Mouse (Mus musculus) erythroid progenitor cell, adult 5-6 weeks (primary cell): ENCODE measurements around the gene Castor2. TPM values are rescaled to one million over a fixed set of nuclear protein-coding genes. Genes with fewer than 3 reads are reported as not detected.

Source experiments
- ATAC-seq: replicated peaks from 2 replicates; pipeline ENCODE4 v1.8.0; 2016; ENCODE audit warnings: moderate number of reproducible peaks, mild to moderate bottlenecking, moderate TSS enrichment, inconsistent platforms; ENCODE audit not compliant: poor library complexity, low FRiP score, severe bottlenecking
- total RNA-seq, 2 experiments: library from RNA; stranded (forward) in 1 of 2; stranded (reverse) in 1 of 2; fragments of 150-400 nt in 1 of 2; fragments of 186-747, 209-891 nt in 1 of 2; gene quantifications; 2 replicates each; pipeline versions ENCODE4 v1.2.3 to v1.2.4; 2015 to 2017; ENCODE audit warnings: low replicate concordance in 2 of 2

Castor2 gene
- total RNA-seq (2015; ENCODE audit: low replicate concordance): 12.3 TPM in 1 of 2 replicates, not detected in the other
- 0.39 and 0.45 TPM in 2 replicates for total RNA-seq (2017; ENCODE audit: low replicate concordance)

DNA sequence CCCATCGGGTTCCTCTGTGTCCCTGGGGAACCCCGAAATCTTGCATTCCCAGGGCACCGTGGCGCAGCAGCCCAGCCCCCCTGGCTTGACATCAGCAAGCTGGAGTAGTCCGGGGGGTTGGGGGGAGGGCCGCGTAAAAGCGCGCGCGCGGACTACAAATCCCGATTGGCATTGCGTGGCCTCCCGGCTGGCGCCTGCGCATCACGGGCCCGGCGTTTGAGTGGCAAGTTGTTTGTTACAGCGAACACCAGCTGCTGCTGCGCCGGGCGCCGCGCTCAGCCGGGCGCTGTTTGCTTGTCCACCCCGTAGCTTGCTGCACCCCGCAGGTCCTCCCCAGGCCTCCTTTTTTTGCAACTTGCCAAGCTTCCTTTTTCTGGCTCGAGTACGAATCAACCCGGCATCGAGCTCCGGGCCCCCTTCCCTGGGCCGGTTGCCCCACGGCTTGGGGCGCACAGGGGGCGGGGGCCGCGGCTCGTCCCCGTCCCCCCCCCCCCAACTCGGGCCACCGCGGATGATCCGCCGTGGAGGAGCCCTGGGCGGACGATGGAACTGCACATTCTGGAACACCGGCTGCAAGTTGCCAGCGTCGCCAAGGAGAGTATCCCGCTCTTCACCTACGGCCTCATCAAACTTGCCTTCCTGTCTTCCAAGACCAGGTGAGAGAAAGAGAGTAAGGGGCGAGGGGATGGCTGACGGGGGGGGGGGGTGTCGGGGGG lies at the start of gene Castor2:
Gene Castor2 (plus strand): TSS at position 216 of the 716 bp plus-strand sequence.
- no peak for ATAC-seq

DNA sequence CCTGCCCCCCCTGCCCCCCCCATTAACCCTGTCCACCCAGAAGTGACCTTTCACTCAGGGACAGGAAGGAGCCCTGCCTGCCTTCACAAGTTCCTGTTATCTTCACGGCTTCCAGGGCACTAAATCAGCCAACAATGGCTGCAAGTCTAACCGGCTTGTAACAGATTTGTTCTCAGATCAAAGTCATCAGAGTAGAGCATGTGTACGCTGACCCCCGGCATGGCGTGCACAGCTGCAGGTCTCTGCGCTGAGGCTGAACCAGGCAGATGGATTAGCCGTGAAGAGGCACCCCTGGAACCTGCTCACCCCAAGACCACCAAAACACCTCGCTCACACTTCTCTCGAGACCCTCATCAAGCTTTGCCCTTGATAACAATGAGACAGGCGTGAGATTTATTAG lies 48.8 kb upstream of the Castor2 start:
- no peak for ATAC-seq

DNA sequence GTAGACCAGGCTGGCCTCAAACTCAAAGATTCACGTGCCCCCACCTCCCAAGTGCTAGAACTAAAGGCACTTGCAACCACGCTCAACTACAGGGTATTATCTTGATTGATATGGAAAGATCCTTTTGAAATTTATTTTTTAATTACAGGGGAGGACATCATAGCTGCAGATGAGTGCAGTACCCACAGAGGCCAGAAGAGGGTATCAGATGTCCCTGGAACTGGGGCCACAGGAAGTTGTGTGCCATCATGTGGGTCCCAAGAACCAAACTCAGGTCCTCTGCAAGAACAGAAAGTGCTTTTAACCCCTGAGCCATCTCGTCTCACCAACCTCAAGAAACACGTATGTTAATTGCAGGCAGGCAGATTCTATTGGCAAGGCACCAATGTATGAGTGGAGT lies 46.9 kb upstream of the Castor2 start:
- ATAC-seq: no peak

DNA sequence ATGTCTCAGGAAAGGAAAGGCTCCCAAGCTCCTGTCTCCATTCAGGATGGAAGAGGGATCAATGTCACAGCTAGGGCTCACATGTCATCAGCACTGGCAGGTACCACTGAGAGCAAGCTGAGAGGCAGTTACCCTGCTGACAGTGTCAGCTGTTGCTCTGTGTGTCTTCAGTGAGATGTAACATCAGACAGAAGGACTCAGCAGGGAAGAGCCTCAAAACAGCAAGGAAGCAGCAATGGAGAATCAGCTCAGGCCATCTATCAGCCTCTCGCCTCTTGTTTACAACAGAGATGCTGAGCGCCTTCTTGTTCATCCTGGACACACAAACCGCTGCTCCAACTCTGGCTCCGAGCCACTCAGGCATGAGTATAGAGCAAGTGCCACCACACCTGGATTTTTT lies 45.0 kb upstream of the Castor2 start:
- no peak for ATAC-seq

DNA sequence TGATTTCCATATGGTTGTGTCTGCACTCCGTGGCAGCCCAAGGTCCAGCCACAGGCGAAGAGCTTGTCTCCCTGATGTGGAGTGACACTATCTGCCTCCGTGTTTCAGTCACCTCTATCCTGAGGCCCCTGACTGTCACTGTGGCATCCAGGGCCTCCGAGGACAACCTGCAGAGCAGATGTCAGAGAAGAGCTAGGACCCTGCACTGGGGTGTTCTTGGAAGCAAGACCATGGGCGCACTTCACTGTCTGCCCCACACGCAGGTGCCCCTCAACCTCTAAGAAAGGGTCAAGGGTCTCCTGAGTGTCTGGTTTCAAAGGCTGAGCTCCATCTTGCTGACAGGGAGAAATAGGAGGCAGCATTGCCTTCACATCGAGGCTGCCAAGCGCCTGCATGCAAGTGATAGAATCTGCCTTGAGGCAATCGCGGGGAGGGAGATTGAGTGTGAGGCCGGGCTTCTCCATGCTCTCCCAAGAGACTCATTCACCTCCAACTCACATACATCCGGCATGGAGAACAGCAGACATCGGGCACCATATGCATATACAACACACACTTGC lies 40.6 kb upstream of the Castor2 start:
- no peak for ATAC-seq

DNA sequence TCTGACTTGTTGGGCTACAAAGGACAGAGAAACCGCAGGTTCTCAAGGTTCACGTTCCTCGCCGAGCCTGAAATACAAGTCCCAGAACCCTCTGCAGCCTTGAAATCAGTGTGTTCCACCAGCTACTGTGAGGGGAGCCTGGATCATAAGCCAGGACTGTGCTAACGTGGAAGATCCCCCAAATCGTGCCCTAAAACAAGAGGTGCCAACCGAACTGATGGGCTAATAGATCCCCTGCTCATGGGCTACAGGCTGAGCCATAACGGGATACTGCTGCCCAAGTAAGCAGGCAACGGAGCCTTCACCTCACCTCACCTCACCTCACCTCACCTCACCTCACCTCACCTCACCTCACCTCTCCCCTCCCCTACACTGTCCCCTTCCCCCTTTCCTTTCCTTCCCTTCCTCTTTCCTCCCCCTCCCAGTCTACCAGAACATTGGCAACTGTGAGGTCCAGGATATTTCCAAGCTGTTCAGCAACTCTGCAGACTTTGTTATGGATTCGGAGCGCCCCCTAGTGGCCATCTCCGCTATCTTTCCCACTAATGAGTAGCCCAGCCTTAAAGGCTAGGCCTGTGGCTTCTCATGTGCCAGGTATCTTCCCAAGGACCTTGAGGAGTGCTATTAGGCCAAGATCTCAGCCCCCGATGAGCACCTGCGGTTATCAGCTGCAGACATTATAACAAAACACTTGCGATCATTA lies 36.0 kb upstream of the Castor2 start:
- no peak for ATAC-seq

DNA sequence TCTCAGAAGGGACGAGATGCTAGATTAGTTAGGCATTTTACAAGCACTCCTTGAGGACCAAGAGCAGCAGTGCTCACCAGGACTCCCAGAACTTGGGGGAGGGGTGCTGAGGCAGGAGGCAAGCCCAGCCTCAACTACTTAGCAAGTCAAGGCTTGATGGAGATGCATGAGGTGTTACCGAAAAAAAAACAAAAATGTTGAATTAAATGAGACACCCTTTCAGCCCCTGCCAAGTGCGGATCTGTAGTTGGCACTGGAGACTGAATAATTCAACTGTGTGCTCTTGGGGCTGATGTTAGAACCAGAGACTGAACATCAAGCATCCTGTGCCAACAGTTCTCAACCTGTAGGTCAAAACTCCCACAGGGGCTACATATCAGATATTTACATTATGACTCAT lies 33.2 kb upstream of the Castor2 start:
- no peak for ATAC-seq

DNA sequence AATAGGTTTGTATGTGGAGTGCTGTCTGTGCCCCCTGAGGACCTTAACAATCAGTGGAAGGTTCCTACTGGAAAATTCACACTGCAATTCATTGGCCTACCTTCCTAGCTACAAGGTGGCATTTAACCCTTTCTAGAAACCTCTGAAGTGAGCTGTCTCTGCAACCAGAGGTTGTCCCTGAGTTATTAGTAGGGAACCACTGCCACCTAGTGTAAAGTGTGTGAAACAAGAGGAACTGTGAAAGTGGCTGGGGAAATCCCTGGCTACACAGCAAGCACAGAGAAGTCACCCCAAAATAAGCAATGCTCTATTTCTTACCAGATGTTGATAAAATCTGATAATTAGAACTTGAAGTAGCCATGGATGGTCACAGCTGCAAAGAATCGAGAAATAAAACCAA lies 31.6 kb upstream of the Castor2 start:
- no peak for ATAC-seq

DNA sequence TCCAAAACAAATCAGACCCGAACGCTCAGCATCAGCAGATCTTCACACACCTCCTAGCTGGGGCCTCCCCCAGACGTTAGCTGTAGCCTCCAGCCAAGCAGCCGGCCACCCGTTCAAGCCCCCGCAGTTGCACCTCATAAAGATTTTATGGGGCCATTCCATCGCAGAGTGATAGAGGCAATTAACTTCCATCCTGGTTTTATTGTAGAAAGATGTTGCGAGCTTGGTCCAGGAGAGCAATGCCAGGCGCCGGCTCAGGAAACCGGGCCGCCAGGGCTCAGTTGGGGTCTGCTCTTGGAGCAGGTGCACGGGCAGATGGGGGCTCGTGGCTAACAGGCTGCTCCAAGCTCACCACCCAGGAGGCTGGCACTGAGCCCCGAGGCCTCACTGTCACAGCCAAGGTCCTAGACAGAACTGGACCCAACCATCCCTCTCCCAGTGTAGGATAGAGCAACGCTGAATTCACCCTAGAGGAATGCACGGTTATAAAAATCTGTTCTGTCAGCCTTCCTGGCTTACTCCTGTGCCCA lies 25.9 kb upstream of the Castor2 start:
- no peak for ATAC-seq

DNA sequence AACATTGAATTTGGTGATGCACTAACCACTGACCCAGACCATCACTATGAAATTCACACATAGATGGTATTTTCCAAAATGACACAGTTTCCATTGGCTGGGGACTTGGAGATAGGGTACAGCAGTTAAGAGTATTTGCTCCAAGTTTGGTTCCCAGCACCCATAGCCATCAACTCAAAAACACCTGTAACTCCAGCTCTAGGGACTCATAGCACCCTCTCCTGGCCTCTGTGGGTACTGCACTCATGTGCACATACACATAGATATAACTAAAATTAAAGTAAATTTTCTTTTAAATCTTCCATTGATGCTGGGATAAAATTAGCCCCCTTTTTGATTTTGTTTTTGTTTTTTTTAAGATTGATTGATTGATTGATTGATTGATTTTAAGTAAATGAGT lies 25.1 kb upstream of the Castor2 start:
- ATAC-seq: no peak

DNA sequence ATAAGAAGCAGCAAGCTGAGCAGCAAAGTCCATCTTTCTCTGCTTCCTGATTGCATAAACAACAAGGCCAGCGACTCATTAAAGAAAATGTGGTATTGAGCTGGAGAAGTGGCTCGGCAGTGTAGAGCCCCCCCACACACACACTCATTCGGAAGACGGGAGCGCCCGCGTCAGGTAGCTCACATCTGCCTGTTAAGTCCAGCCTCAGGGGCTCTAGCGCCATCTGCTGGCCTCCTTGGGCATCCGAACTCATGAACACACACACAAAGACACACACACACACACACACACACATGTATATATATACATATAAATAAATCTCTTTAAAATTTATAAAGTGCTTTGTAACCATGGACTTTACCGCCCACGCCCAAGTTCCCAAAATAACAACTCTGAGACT lies 23.3 kb upstream of the Castor2 start:
- ATAC-seq: no peak

DNA sequence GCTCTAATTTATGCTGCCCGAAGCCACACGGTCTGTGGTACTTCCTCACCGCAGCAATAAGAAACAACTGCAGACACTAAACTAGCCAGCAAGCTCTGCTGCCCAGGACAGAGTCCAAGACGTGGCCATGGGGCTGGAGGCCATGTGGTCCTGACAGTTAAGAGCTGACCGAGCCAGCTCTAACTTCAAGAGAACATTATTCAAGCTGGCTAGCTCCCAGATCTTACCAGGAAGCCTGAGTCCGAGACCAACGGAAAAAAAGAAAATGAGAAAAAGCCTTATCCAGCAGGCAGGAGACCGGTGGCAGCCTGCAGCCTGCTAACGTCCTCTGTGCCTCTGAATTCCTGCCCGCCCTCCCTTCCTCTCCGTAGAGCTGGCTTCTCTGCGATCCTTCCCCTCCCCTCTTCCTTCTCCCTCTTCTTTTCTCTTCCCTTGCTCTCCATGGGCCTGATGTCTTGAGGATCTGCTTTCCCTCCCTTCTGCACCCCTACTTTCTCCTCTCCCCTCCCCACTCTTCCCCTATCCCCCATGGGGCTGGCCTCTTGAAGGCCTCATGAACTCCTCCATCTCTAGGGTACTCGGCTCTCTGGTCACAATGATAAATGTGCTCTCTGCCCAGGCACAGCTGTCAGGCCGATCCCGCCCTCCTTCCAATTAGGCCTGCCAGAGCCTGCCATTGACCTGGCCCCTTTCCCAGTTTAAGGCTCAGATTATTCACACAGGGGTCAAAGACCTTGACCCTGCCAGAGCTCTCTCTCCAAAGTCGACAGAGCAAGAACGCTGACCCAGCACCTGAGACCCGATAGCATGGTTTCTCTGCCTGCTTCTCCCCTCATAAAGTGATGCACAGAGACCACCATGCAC lies 18.6 kb upstream of the Castor2 start:
- ATAC-seq: no peak

DNA sequence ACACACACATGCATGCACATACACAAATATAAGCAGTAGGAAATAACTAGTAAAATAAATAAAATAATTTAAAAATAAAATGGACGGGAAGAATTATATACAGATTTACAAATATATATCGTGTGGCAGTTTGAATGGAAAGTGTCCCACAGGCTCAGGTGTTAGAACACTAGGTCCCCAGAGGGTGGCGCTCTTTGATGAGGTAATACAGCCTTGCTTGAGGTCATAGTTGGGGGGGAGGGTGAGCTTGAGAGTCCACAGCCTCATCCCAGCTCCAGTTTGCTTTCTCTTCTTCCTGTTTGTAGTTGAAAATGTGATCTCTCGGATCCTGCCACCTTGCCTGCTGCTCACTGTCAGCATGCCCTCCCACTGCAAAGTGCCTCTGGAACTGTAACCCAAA lies 14.3 kb upstream of the Castor2 start:
- no peak for ATAC-seq

DNA sequence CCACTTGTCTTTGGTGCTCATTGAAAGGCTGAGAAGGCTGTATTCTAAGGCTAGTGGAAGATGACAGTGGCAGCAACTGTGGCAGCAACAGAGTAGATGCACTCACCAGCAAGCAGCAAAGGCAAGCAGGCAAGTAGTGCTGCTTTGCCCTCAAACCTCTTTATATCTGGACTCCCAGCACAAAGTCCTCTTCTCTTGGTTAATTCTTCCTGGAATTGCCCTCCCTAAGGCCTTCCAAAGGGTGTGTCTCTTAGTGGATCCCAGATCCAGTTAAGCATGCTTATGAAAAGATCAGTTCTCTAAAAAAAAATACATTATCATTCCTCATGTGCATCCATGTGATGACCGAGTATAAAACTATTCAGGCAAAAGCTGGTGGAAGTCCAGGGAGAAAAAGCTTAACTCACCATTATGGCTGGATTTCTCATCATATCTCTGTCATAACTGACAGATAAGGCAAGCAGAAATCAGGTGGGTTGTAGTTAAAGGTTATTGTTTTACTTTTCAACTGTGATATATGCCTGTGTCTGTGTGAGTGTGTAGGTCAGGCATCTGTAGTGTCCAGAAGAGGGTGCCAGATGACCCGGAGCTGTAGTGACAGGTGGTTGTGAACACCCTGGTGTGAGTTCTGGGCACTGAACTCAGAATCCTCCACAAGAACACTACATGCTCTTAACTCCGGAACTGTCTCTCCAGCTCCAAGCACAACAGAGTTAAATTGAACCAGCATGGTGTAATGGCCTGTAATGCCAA lies 13.4 kb upstream of the Castor2 start:
- no peak for ATAC-seq

DNA sequence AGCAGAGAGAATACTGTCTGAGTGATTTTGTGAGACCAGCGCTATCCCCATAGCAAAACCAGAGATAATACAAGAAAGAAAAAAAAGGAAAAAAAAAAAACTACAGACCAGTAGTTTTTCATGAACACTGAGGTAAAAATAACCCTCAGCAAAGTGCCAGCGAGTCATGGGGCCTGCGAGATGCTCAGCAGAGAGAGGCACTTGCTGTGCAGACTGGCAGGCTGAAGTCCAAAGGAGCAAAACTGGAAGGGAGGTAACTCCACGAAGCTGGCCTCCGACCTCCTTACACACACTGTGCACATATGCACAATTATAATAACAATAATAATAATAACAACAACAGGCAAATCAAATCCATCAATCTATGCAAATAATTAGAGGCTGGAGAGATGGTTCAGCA lies 12.3 kb upstream of the Castor2 start:
- ATAC-seq: no peak

DNA sequence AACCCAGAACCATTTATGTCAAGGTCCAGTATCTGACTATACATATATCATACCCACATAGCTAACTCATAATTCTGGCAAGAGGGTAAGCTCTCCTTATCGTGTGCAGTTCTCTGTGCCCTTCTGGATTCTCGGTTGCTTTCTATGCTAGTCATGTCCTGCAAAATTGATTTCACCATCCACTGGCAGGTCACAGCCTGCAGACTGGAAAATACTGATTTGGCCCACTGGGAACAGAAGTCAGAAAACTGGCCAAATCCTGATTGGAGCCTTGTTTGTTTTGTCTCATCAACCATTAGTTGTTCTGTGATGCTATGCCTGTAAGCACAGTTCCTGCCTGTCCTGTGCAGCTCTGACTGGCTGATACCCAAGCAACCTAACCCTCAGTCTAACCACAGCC lies 3.7 kb upstream of the Castor2 start:
- no peak for ATAC-seq

DNA sequence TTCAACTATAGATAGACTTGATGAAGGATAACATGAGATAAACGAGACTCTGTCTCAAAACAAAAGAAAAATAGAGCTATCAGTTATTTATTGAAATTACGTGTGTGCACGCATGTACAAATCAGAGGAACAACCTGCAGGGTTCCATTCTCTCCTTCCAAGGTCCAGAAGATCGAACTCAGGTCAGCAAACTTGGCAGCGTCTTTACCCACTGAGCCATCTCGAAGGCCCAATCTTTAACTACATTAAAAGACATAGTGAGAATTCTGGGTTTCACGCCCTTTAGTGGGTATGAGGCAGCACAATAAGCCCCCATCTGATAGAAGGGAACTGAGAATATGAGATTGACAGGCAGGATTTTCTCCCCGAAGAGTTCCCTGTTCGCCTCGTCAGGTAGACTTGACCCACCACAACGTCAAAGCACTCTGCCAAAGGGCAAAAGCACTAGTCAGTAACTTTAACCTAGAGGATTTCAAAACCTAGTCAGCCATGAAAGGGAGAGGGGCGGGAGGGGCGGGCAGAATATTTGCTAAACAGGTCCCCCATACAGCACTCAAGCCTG lies 1.1 kb upstream of the Castor2 start:
- ATAC-seq: no peak

DNA sequence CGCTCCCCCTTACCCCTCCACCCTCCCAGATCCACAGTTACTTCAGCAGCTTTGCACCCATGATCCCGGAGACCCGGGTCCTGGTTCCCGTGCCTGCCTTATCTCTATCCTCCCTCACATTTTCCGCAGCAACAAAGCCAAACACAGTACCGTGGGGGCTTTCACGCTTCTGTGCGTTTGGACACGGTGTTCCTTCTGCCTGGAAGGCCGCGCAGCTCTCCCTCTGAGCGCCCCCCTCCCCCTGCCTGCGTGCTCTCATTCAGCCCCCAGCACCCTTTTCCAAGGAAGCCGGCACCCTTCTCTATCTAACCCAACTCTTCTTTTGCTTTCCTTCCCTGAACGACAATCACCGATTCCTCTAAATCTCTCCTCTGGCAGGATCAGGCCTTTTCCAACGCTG lies 535 bp upstream of the Castor2 start:
- ATAC-seq: no peak

DNA sequence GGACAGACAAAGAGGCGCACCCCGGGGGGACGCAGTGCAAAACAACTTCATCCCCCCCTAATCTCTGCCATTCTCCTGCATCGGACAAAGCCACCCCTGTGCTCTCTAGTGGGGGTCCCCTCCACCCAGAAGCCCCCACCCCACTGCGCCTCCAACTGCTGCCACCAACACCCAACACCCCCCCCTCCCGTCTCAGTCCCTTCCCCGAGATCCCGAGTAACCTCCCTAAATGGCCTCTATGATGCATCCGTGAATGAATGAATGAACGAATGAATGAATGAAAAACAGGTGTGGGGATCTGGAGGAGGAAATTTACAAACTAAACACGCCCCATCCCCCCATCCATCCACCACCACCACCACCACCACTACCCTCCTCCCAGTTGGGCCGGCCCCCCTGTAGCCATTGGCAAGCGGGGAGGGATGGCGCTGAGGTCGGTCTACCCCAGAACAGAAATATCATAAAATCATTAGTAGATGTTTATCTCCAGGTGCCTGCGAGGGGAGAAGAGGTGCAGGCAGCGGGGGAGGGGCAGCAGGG lies 791 bp downstream of the Castor2 start:
- ATAC-seq: no peak
